Mouse (Mus musculus) urinary bladder, adult 2 months (tissue): ENCODE measurements at regions not wholly inside any gene's neighbourhood (a gene's known extent, or its start where the extent isn't known, plus 50 kb on each side); places are given as distances from the start of the nearest gene placed in this dataset.

ENCODE experiments used
- DNase-seq: peaks from one replicate; pipeline ENCODE4 v3.0.0; 2022; ENCODE audit warnings: low spot score

DNA sequence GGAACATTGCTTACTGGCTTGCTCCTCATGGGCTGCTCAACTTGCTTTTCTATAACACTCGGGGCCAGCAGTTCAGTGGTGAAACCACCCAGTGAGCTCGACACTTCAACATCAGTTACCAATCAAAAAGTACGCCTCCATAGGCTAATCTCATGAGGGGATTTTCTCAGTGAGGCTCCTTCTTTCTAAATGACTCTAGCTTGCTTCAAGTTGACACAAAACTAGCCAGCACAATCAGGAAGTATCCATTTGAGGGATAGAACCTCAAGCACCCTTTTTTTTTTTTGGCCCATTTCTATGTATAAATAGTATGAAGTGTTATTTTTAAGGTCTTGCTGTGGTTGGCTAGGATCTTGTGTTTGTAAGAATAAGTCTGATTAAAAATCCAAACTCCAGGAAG is 321.7 kb upstream of the Ubash3b start:
- DNase-seq: no peak

- DNase-seq: no peak
Measured at GRCm38 (mm10) chr9:41481611-41482266, 320.2 kb upstream of the Ubash3b start.

DNA sequence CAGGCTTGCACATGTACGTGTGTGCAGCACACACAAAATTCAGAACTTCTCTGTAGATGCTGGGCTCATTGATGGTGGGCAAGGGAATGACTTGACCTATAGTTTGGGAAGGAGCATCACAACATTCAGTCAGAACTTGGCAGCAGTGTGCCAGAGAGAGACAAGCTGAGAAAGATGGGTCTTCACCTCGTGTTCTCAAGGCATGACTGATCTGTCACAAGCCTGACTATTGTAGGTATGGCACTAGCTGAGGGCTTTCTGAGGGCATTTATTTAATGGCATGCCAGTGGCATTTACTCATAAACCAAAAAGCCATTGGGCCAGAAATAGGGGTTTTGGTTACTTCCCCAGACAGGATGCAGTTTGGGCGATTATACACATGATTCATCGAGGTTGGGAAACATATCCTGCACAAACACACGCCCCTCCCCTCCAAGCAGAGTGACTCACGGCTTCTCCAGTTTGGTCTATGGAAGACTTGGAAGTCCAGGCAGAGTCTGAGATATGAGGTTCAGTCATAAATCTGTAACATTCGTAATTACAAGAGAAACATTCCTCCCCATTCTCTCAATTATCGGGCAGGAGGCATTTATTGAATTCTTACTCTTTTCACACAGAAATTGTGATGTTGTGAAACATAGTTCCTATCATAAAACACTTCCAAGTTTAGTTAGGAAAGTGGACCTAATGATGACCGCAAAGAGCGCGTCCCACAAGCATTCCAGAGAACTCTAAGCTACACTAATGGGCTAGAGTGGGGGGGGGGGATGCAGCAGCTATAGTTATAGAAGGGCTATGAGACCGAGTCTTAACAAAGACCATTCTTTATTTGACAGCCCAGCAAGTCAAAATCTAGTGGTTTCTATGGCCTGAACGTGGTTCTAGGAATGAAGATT is 318.6 kb upstream of the Ubash3b start:
- no peak for DNase-seq

GRCm38 (mm10) chr9:41479085-41479484 is 317.6 kb upstream of the Ubash3b start:
- no peak for DNase-seq

DNA sequence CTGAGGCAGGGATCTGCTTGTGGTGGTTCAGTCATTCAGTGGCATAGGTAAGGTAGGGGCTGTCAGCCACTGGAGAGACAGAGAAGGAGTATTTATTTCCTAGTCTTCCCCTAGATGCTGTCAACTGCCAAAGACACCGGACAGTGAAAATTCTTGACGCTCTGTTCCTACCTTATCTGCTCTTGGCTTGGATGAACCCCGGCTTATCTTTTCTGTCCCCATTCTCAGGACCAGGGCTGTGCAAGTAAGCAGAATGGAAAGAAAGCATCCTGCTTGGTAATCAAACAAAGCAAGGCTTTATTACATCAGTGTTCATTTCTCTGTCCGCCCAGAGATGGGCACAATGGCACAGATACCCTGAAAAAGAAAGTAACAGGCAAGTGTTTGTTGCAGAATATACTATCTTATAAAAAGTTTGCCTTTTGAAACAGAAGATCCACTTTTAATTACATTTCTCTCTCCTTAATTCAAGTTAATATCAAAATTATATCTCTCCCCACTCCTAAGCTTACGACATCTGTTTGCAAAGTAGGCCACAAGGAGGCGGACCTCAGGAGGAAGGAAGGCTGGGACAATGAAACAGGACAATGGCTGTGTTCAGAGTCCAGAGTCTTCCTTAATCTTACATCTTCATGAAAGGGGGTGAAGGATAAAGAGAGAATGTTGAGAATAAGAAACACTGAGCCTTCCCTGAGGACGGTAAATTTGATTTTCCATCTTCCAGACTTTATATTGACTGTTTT is 316.8 kb upstream of the Ubash3b start:
- no peak for DNase-seq

GRCm38 (mm10) chr9:41475326-41475725 is 313.8 kb upstream of the Ubash3b start:
- DNase-seq: no peak

DNA sequence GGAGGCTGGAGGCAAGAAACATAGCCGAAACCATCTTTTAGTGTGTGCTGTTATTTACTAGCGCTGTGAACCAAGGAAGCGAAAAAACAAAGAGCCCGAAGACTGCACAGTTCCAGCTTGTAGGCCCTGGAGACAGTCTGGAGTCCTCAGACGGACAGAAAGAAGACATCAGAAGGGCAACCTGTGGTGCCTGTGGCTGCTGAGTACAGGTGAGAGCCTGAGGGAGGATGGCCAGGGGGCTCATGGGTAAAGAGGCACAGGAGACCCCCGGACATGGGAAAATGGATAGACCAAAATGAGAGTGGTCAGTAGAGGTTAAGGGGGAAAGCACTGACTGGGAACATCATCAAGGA is 313.4 kb upstream of the Ubash3b start:
- no peak for DNase-seq

GRCm38 (mm10) chr9:41474244-41474944 is 312.9 kb upstream of the Ubash3b start:
- peak; percentile 80 for DNase-seq

DNA sequence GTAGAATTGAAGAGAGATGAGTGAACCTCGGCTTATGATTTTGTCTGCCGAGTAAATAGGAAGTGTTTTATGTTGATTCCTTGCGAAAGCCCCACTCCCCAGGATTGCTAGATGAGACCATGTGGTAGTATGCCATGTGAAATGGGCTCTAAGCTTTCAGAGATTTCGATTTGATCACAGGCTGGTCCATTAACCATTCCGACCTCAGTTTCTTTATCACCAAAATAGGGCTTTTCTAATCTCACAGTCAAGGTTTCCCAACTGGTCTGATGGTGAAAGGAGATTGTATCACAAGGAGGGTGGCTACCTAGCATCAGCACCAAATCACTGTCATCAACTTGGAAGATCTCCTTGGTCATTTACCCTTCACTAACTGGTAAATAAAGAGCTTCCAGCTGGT is 312.0 kb upstream of the Ubash3b start:
- DNase-seq: no peak

GRCm38 (mm10) chr9:41471345-41471744 is 309.8 kb upstream of the Ubash3b start:
- no peak for DNase-seq

- DNase-seq: no peak
Measured at GRCm38 (mm10) chr9:41470010-41470409, 308.5 kb upstream of the Ubash3b start.

GRCm38 (mm10) chr9:41469414-41469813 is 307.9 kb upstream of the Ubash3b start:
- no peak for DNase-seq

GRCm38 (mm10) chr9:41464057-41464685 is 302.7 kb upstream of the Ubash3b start:
- no peak for DNase-seq

DNA sequence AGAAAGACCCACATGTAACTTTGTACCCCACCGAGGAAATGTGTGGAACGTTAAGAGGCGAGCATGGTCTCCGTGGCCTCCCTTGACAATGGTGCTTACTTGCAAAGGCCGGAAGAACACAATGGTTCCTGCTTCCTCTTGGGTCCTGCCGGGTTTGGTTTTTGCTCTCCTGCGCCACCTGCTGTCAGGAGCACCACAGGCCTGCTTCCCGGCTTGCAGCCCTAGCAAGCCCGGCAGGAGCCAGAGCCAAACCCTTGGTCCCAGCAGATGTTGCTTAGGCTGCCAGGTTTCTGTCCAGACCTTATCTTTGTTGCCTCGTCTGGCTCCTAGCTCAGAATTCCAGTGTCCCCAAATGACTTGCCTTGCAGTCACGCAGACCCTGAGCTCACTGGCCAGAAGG is 300.2 kb upstream of the Ubash3b start:
- peak; percentile 71 for DNase-seq

GRCm38 (mm10) chr9:41460709-41461108 is 299.2 kb upstream of the Ubash3b start:
- no peak for DNase-seq

- DNase-seq: no peak
Measured at GRCm38 (mm10) chr9:41457003-41457402, 295.5 kb upstream of the Ubash3b start.

GRCm38 (mm10) chr9:41451738-41452137 is 290.2 kb upstream of the Ubash3b start:
- DNase-seq: no peak

DNA sequence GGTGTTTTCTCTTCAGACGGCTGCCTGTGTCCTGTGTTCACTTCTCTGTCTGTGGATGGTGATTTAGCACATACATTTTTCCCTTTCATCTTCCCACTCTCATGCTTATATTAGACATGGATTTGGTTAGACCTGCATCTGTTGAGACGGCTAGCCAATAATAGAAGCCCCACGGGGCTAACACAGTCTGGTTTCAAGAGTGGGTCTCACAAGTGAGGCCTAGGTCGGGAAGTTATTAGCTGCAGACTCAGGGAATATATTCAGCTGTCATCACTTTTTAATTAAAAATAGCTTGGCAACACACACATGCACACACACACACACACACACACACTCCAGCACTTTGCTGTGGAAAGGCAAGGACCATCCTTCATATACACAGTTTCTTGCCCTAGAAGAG is 287.7 kb upstream of the Ubash3b start:
- no peak for DNase-seq

- DNase-seq: no peak
Measured at GRCm38 (mm10) chr9:41447902-41448301, 286.4 kb upstream of the Ubash3b start.

GRCm38 (mm10) chr9:41447211-41447875 is 285.8 kb upstream of the Ubash3b start:
- DNase-seq: peak; percentile 26
